Mouse (Mus musculus) urinary bladder, postnatal 4 days (tissue): Measurements from ENCODE around the gene Olfr1158.
"Not testable (repeated sequence)": the region's sequence is repeated elsewhere in the genome, so short reads cannot be mapped to it uniquely, and the experiment has no call there.

Experiments used
- DNase-seq, 2 experiments: peaks; one replicate each; pipeline ENCODE4 v3.0.0; 2021 to 2022; ENCODE audit warnings: low spot score in 2 of 2

The Olfr1158 gene

DNA sequence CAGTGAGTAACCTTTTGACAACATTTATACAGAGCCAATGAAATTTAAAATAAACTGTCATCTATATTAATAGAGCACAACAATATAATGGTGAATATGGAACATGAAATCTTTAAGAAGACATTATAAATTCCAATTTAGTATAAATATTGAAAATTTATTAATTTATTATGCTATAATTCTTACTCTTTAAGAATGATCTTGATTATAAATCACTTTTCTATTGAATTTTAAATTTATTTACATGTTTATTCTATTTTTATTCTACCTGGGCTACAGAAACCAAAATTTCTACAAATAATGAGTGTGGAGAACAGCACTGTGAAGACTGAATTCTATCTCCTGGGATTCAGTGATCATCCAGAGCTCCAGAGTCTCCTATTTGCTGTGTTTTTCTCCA, at the start of gene Olfr1158:
TSS of gene Olfr1158 (plus strand) at position 301 of the 400 bp plus-strand sequence.
- DNase-seq = no peak

DNA sequence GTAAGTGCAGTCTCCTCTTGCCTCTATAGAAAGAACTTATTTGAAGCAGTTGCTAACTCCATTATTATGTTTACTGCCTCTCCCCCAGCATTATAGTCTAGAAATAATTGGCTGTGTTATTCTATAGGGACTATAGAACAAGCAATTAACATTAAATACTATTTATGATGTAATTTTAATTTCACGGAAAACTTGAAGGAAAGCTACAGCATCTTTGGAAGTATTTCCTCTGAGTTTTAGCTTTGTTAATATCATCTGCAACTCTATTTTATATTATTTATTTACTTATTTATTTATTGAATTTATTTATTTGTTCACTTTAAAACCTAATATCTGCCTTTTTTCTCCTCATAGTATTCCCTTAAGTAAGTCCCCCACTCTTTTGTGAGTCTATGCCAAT, 44.9 kb upstream of the Olfr1158 start, which contains the start of gene Olfr1155:
TSS of gene Olfr1155 (minus strand) at position 101 of the 400 bp plus-strand sequence.
- no peak for DNase-seq

DNA sequence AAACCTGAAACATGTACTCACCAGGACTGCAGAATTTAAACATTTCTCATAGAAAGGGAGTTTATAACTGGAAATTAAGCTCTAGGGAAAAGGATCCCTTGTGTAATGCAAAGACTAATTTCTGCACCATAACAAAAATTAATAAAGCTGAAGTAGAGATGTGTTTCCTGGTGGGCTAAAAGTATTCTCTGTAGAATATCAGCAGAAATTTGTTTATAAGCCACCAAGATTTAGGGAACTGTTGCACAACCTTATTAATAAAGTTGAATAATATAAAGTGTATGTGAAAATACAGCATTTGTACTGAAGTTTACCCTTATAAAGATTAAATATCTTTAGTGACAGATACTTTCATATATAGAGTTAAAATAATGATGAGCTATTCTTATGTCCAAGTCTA, 36.9 kb upstream of the Olfr1158 start, which contains the start of gene Olfr1156:
TSS of gene Olfr1156 (minus strand) at position 101 of the 400 bp plus-strand sequence.
- DNase-seq = no peak

DNA sequence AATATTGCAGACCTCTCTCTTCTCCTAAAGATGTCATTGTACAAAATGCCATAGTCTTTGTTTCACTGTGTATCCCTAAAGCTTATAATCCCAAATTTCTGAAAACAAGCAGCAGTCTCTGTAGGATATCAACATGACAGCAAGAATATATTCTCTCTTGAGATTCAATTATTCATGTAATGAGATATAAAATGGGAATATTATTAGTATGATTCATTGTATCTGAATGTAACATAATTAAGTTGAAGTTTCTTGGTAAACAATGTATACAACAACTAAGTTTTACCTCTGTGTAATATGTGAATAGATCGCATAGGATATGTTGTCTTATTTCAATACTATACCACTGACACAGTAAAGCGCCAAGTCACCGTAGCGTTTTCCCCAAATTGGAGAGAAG, 21.7 kb upstream of the Olfr1158 start, which contains the start of gene Olfr1157:
TSS of gene Olfr1157 (minus strand) at position 101 of the 400 bp plus-strand sequence.
- no peak for DNase-seq

DNA sequence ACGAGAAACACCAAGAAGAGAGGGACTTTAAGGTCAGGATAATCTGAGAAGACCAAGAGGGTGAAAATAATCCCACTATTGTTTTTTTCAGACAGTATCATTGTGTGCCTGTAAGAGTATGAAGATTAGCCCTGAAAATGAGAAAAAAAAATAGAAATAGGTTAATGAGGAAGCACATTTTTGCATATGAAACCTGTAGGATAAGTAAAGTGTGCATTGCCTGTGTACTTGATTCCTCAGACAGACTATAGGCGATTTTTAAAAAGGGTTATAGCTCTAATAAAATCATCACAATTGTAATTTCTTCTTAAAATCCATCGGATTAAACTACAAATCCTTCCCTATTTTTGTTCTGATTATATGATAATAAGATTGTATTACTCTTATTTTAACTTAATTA, 15.3 kb upstream of the Olfr1158 start, which contains the start of gene Olfr74:
TSS of gene Olfr74 (minus strand) at position 101 of the 400 bp plus-strand sequence.
- no peak for DNase-seq

DNA sequence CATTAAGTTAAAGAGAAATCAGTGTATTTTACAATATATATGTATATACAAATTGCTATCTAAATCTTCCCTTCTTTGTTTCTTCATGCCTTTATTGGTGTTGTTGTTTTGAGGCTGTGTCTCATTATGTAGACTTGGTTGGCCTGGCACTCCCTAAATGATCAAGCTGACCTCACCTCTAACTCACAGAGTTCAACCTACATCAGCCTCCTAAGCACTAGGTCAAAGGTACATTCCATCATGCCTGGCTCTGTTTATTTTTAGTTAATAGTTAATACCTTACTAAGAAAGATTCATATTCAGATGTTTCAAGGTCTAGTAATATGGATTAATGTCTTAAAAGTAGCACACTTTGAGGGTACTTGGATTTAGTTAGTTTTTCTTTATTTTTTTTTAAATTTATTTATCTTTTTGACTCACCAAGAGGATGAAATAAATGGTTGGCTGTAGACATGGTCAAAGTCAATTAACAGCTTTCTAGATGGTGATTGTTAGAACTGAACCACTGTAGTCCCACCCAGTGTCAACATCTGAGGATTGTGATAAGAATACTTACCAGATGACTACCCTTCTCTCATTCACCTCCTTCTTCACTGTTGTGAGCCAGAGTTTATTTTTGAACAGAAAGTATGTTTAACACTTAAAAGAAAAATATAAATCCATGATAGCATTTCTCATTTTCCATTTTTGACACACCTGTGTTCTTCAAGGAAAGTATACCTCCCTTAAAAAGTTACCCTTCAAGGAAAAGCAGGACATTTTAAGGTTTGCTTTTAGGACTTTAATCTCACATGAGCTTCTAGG, 17.8 kb downstream of the Olfr1158 start, which contains the start of gene Olfr1160:
TSS of gene Olfr1160 (minus strand) at position 754 of the 804 bp plus-strand sequence.
- no peak for DNase-seq

DNA sequence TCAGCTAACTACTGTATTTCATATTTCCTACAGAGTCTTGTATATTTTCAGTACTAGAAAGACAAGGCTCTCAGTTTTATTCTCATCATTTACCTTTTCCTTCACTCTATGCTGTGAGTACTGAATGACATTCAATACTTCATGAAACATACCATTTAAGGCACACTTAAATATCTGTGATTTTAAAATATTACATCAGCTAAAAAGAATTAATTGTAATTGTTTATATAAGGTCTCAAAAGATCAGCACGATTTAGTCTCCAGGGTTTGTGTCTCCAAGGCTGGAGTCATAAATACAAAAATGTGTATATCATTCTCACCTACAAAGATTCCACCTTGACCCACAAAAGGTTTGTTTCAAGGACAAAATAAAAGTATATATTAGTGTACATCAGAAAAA, 32.6 kb downstream of the Olfr1158 start, which contains the start of gene Olfr1161:
TSS of gene Olfr1161 (plus strand) at position 301 of the 400 bp plus-strand sequence.
- DNase-seq = not testable (repeated sequence)

DNA sequence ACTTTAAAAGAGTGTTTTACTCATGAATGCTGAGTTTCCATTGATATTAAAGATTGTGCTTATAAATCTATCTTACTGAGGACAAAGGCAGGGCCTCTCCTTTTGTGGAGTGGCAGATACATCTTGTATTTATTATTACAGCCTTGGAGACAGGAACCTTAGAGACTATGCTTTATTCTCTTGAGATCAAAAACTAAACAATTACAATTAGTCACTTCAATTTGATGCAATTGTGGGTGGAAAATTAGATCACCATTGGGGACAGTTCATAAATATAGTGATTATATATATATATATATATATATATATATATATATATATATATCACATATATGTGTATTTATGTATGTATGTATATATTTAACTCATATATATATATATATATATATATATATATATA, 47.7 kb downstream of the Olfr1158 start, which contains the start of gene Olfr73:
TSS of gene Olfr73 (minus strand) at position 101 of the 400 bp plus-strand sequence.
- DNase-seq = no peak
